Mouse (Mus musculus): ENCODE data around the gene Teddm2. TPM values are rescaled to one million over a fixed set of nuclear protein-coding genes. Genes with fewer than 3 reads are reported as not detected.
A peak's percentile ranks its signal among the peaks of the same experiment; 100 is the strongest.
"Not testable (repeated sequence)": the region's sequence is repeated elsewhere in the genome, so short reads cannot be mapped to it uniquely, and the experiment has no call there.

Teddm2 gene
- polyA plus RNA-seq, 1 experiment from 2014 or later, result 1.3 TPM

DNA sequence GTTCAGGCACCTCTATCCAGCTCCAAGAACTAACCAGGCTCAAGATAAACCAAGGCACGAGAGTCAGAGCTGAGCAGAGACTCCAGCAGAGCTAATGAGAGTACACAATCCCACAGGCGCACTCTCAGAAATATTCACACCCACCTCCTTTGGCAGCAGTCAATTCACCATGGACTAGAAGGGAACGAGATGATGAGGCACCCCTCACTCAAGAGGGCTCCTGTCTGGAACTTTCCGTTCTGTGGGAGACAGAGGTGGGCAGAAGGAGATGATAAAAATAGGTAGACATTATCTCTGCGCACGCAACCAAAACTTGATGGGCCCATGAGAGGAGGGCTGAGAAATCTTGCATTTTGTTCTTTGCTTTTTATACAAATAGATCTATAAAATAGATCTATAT is 26.0 kb downstream of the Teddm2 start, which contains the start of gene Teddm1b:
Gene Teddm1b, plus strand, starts transcription at position 301 of the 400 bp plus-strand sequence.
- Histone ChIP-seq H3K9me3 (ENCODE audit: control insufficient read depth, low read length) (no peaks in the 10 kb centered on the region), H3K36me3 (ENCODE audit: control insufficient read depth, insufficient read depth, low read length) (no peaks in the 10 kb centered on the region), H3K9ac (replicated peaks; ENCODE audit: low read depth, low read length) (no peak within 1 kb of the TSS), H3K4me2 (ENCODE audit: low read depth, low read length) (no peak within 1 kb of the TSS), H3K27ac (ENCODE audit: low read depth, low read length) (no peak within 1 kb of the TSS), H3K4me1 (ENCODE audit: control insufficient read depth, insufficient read depth, low read length) (no peaks in the 10 kb centered on the region), H3K27me3 (ENCODE audit: control insufficient read depth, insufficient read depth, low read length) (no peaks in the 10 kb centered on the region), H3K4me3 (ENCODE audit: low read depth, low read length) (no peak within 1 kb of the TSS)
- WGBS, result 87% methylated on average over 6 of the region's 6 CpGs
- no peak for ATAC-seq (ENCODE audit: low read depth)

DNA sequence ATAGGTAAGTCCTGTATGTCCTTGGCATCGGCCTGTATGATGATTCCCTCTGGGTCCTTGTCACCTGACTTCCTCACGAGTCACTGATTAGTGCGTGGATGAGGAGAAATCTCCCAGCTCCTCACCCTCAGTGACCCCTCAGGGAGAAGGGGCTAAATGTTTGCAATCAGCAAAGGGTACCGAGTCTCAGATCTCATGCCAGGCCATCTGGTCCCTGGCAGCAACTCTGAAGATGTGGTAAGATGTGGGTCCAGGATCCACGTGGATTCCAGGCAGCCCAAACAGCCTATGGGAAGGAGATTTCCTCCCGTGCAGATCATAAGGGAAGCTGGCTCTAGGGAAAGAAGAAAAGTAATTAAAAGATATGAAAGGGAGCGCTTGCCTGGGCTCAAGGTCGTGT is 44.1 kb downstream of the Teddm2 start:
- ATAC-seq (ENCODE audit: low read depth), result no peak
- 78% methylated on average over 8 of the region's 8 CpGs for WGBS

DNA sequence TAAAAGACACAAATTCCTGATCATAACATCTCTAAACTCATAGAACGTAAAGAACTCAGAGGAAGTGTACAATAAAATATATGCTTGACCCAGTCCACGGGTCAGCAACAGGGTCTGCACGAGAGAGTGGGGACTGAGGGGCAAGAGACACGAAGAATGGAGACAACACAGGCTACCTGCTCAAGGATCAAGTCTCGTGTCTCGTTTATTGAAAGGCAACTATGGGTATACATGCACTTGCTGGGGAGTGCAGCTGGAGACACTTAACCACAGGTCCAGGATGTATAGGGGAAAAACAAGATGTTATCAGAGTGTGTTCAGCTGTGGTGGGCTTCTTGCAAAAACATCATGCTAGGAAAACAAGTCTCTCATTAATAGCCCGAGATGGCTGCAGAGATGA is 47.3 kb downstream of the Teddm2 start:
- H3K9me3 ChIP-seq (ENCODE audit: control insufficient read depth, low read length); H3K4me3 ChIP-seq (ENCODE audit: low read depth, low read length); H3K36me3 ChIP-seq (ENCODE audit: control insufficient read depth, insufficient read depth, low read length); H3K9ac ChIP-seq (replicated peaks; ENCODE audit: low read depth, low read length); H3K4me2 ChIP-seq (ENCODE audit: low read depth, low read length); H3K27ac ChIP-seq (ENCODE audit: low read depth, low read length); ATAC-seq (ENCODE audit: low read depth); H3K4me1 ChIP-seq (ENCODE audit: control insufficient read depth, insufficient read depth, low read length); H3K27me3 ChIP-seq (ENCODE audit: control insufficient read depth, insufficient read depth, low read length): not testable (repeated sequence)
- 90% methylated on average over 7 of the region's 7 CpGs for WGBS

More for the DNA sequence above, 44.1 kb downstream of the Teddm2 start:
- H3K27me3 ChIP-seq (ENCODE audit: control insufficient read depth, insufficient read depth, low read length), result no peaks in the 10 kb centered on the region
- no peak overlapping the region for H3K9ac ChIP-seq (replicated peaks; ENCODE audit: low read depth, low read length)
- no peaks in the 10 kb centered on the region for H3K36me3 ChIP-seq (ENCODE audit: control insufficient read depth, insufficient read depth, low read length)
- no peak overlapping the region for H3K4me3 ChIP-seq (ENCODE audit: low read depth, low read length)
- no peaks in the 10 kb centered on the region for H3K9me3 ChIP-seq (ENCODE audit: control insufficient read depth, low read length)
- H3K27ac ChIP-seq (ENCODE audit: low read depth, low read length), result no peak overlapping the region
- no peak overlapping the region for H3K4me2 ChIP-seq (ENCODE audit: low read depth, low read length)
- H3K4me1 ChIP-seq (ENCODE audit: control insufficient read depth, insufficient read depth, low read length), result no peaks in the 10 kb centered on the region

DNA sequence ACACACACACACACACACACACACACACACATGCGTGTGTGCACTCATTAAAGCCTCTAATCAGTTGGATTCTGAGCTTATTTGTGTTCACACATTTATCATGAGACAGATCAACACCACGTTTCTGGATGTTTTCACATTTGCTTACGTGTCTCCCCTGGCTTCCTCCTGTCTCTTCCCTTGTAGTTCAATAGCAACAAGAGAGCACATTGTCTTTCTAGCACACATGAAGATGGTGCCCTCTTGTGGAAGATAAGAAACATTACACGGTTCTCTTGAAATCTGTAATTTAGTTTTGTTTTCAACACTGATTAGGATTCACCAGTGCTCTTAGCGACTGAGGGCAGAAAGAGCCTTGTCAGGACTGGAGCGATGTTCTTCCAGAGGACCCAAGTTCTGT is 53.2 kb downstream of the Teddm2 start:
- WGBS, result 31% methylated on average over 6 of the region's 6 CpGs
- H3K4me2 ChIP-seq (ENCODE audit: low read depth, low read length), result no peak overlapping the region
- H3K4me3 ChIP-seq (ENCODE audit: low read depth, low read length), result no peak overlapping the region
- H3K9ac ChIP-seq (replicated peaks; ENCODE audit: low read depth, low read length), result no peak overlapping the region
- peak; percentile 63; the same call in 1 of the 2 replicates for ATAC-seq (ENCODE audit: low read depth)
- no peak overlapping the region for H3K27ac ChIP-seq (ENCODE audit: low read depth, low read length)
- no peaks in the 10 kb centered on the region for H3K4me1 ChIP-seq (ENCODE audit: control insufficient read depth, insufficient read depth, low read length)
- H3K9me3 ChIP-seq (ENCODE audit: control insufficient read depth, low read length), result no peaks in the 10 kb centered on the region
- H3K36me3 ChIP-seq (ENCODE audit: control insufficient read depth, insufficient read depth, low read length), result no peaks in the 10 kb centered on the region
- H3K27me3 ChIP-seq (ENCODE audit: control insufficient read depth, insufficient read depth, low read length), result no peaks in the 10 kb centered on the region

DNA sequence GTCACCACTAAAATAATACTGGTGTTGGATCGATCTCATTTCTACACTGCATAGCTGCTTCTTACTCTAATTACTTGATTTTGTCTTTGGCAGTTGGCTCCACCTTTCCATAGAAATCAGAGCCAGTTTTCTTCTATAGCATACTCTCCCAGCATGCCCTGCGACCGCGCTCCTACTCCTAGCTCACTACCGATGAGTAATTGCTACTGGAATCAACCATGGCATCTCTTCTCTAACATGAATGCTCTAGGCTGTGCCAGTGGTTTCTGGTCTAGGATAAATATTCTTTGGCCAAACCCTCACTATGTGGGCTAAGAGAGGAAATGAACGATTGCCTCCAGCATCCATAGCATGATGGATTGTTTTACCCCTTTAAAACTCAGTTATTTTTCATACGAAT is 53.6 kb downstream of the Teddm2 start:
- H3K27ac ChIP-seq (ENCODE audit: low read depth, low read length), result no peak overlapping the region
- H3K4me3 ChIP-seq (ENCODE audit: low read depth, low read length), result no peak overlapping the region
- H3K4me2 ChIP-seq (ENCODE audit: low read depth, low read length), result no peak overlapping the region
- ATAC-seq (ENCODE audit: low read depth), result no peak
- 87% methylated on average over 7 of the region's 7 CpGs for WGBS
- H3K9me3 ChIP-seq (ENCODE audit: control insufficient read depth, low read length), result no peaks in the 10 kb centered on the region
- no peaks in the 10 kb centered on the region for H3K36me3 ChIP-seq (ENCODE audit: control insufficient read depth, insufficient read depth, low read length)
- no peak overlapping the region for H3K9ac ChIP-seq (replicated peaks; ENCODE audit: low read depth, low read length)
- H3K4me1 ChIP-seq (ENCODE audit: control insufficient read depth, insufficient read depth, low read length), result no peaks in the 10 kb centered on the region
- no peaks in the 10 kb centered on the region for H3K27me3 ChIP-seq (ENCODE audit: control insufficient read depth, insufficient read depth, low read length)

- WGBS, result 96% methylated on average over 8 of the region's 8 CpGs
- H3K9ac ChIP-seq (replicated peaks; ENCODE audit: low read depth, low read length), result no peak within 1 kb of the TSS
- H3K4me1 ChIP-seq (ENCODE audit: control insufficient read depth, insufficient read depth, low read length), result no peaks in the 10 kb centered on the region
- no peak within 1 kb of the TSS for H3K4me3 ChIP-seq (ENCODE audit: low read depth, low read length)
- no peak within 1 kb of the TSS for H3K4me2 ChIP-seq (ENCODE audit: low read depth, low read length)
- no peaks in the 10 kb centered on the region for H3K36me3 ChIP-seq (ENCODE audit: control insufficient read depth, insufficient read depth, low read length)
- no peaks in the 10 kb centered on the region for H3K27me3 ChIP-seq (ENCODE audit: control insufficient read depth, insufficient read depth, low read length)
- H3K9me3 ChIP-seq (ENCODE audit: control insufficient read depth, low read length), result no peaks in the 10 kb centered on the region
- H3K27ac ChIP-seq (ENCODE audit: low read depth, low read length), result no peak within 1 kb of the TSS
- no peak for ATAC-seq (ENCODE audit: low read depth)
Observed at GRCm38 (mm10) chr1:153844042-153844441, 56.0 kb downstream of the Teddm2 start, which contains the start of gene Rgsl1. Rgsl1 (minus strand) TSS chr1:153844142.

GRCm38 (mm10) chr1:153842121-153842740 is 57.8 kb downstream of the Teddm2 start:
- no peaks in the 10 kb centered on the region for H3K36me3 ChIP-seq (ENCODE audit: control insufficient read depth, insufficient read depth, low read length)

DNA sequence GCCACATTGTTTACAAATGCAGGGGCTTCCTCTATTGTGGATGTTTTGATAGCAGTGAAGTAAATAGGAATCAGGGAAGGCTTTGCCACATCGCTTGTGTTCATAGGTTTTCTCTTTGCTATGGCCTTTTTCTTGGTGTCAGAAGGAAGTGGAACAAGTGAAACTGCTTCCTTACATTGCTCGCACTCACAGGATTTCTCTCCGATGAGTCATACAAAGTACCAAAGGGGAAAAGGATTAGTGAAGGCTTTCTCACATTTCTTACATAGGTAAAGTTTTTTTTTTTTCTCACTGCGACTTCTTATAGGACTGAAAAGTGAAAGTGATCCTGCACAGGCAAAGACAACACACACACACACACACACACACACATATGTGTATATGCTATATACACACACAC is 64.0 kb downstream of the Teddm2 start:
- 93% methylated on average over 4 of the region's 4 CpGs for WGBS
- H3K4me2 ChIP-seq (ENCODE audit: low read depth, low read length), result no peak overlapping the region
- H3K27ac ChIP-seq (ENCODE audit: low read depth, low read length), result no peak overlapping the region
- no peaks in the 10 kb centered on the region for H3K27me3 ChIP-seq (ENCODE audit: control insufficient read depth, insufficient read depth, low read length)
- H3K36me3 ChIP-seq (ENCODE audit: control insufficient read depth, insufficient read depth, low read length), result no peaks in the 10 kb centered on the region
- H3K9ac ChIP-seq (replicated peaks; ENCODE audit: low read depth, low read length), result no peak overlapping the region
- H3K4me3 ChIP-seq (ENCODE audit: low read depth, low read length), result no peak overlapping the region
- no peaks in the 10 kb centered on the region for H3K4me1 ChIP-seq (ENCODE audit: control insufficient read depth, insufficient read depth, low read length)
- ATAC-seq (ENCODE audit: low read depth), result no peak
- no peaks in the 10 kb centered on the region for H3K9me3 ChIP-seq (ENCODE audit: control insufficient read depth, low read length)

More at GRCm38 (mm10) chr1:153842121-153842740, 57.8 kb downstream of the Teddm2 start:
- ATAC-seq (ENCODE audit: low read depth), result no peak
- H3K27me3 ChIP-seq (ENCODE audit: control insufficient read depth, insufficient read depth, low read length), result no peaks in the 10 kb centered on the region
- 87% methylated on average over 11 of the region's 11 CpGs for WGBS
- no peak overlapping the region for H3K4me2 ChIP-seq (ENCODE audit: low read depth, low read length)
- no peak overlapping the region for H3K9ac ChIP-seq (replicated peaks; ENCODE audit: low read depth, low read length)
- H3K9me3 ChIP-seq (ENCODE audit: control insufficient read depth, low read length), result no peaks in the 10 kb centered on the region
- no peak overlapping the region for H3K4me3 ChIP-seq (ENCODE audit: low read depth, low read length)
- no peak overlapping the region for H3K27ac ChIP-seq (ENCODE audit: low read depth, low read length)
- no peaks in the 10 kb centered on the region for H3K4me1 ChIP-seq (ENCODE audit: control insufficient read depth, insufficient read depth, low read length)

GRCm38 (mm10) chr1:153830746-153831145 is 69.3 kb downstream of the Teddm2 start:
- Histone ChIP-seq H3K9me3 (ENCODE audit: control insufficient read depth, low read length) (no peaks in the 10 kb centered on the region), H3K4me3 (ENCODE audit: low read depth, low read length) (no peak overlapping the region), H3K4me1 (ENCODE audit: control insufficient read depth, insufficient read depth, low read length) (no peaks in the 10 kb centered on the region), H3K36me3 (ENCODE audit: control insufficient read depth, insufficient read depth, low read length) (no peaks in the 10 kb centered on the region), H3K27me3 (ENCODE audit: control insufficient read depth, insufficient read depth, low read length) (no peaks in the 10 kb centered on the region), H3K27ac (ENCODE audit: low read depth, low read length) (no peak overlapping the region), H3K9ac (replicated peaks; ENCODE audit: low read depth, low read length) (no peak overlapping the region), H3K4me2 (ENCODE audit: low read depth, low read length) (no peak overlapping the region)
- ATAC-seq (ENCODE audit: low read depth), result no peak
- WGBS, result 83% methylated on average over 4 of the region's 4 CpGs

Data from neural tube, embryonic 14.5 days (tissue).